Mouse (Mus musculus) hindbrain, postnatal 0 days (tissue): Measurements from ENCODE around the gene Ptpn13. TPM values are rescaled to one million over a fixed set of nuclear protein-coding genes. Genes with fewer than 3 reads are reported as not detected.

ENCODE experiments used
- ATAC-seq: fragments of 200-750 bp; cut with Nextera tagmentation; 2 replicates; pipeline ENCODE4 v1.8.0; 2017; ENCODE audit warnings: mild to moderate bottlenecking, moderate TSS enrichment, moderate library complexity
- DNase-seq: peaks from one replicate; pipeline ENCODE4 v3.0.0-alpha.2; 2015; ENCODE audit warnings: low spot score
- H3K27ac ChIP-seq: fragments of 300-500 bp; sonication (generic); 2 replicates; pipeline ENCODE4 v1.5.1; 2014; ENCODE audit warnings: mild to moderate bottlenecking
- H3K27me3 ChIP-seq: fragments of 300-500 bp; sonication (generic); 2 replicates; pipeline ENCODE4 v1.6.1; 2014; ENCODE audit warnings: low read length, mixed read lengths; ENCODE audit not compliant: insufficient read depth
- H3K36me3 ChIP-seq: fragments of 300-500 bp; sonication (generic); 2 replicates; pipeline ENCODE4 v1.6.1; 2014; ENCODE audit warnings: low read length, mixed read lengths; ENCODE audit not compliant: insufficient read depth
- H3K4me1 ChIP-seq: fragments of 300-500 bp; sonication (generic); 2 replicates; pipeline ENCODE4 v1.6.1; 2014; ENCODE audit warnings: antibody characterized with exemption, low read length, mixed read lengths; ENCODE audit not compliant: insufficient read depth
- H3K4me2 ChIP-seq: fragments of 300-500 bp; sonication (generic); 2 replicates; pipeline ENCODE4 v1.6.1; 2014; ENCODE audit warnings: low read depth, mild to moderate bottlenecking, low read length, moderate library complexity, mixed read lengths
- H3K4me3 ChIP-seq: fragments of 300-500 bp; sonication (generic); 2 replicates; pipeline ENCODE4 v1.5.1; 2014; ENCODE audit warnings: low read length
- H3K9ac ChIP-seq: fragments of 300-500 bp; sonication (generic); replicated peaks from 2 replicates; pipeline ENCODE4 v1.6.1; 2014; ENCODE audit warnings: mild to moderate bottlenecking, low read length, moderate library complexity, mixed read lengths
- H3K9me3 ChIP-seq: fragments of 300-500 bp; sonication (generic); 2 replicates; pipeline ENCODE4 v1.6.1; 2016; ENCODE audit warnings: low read length, mixed read lengths
- CTCF ChIP-seq: IDR thresholded peaks from 2 replicates; pipeline ENCODE4 v1.5.1; 2016; ENCODE audit warnings: antibody characterized with exemption, control low read depth, low read depth
- WGBS: fragments of 180-500 bp; shearing (Covaris S2); extraction: QIAGEN DNeasy Blood & Tissue Kit; methylation state at CpG from one replicate; pipeline ENCODE4 v1.1.7; 2014; 5-methylcytosine and 5-hydroxymethylcytosine counted together
- polyA plus RNA-seq: library from polyadenylated mRNA; unstranded; fragments of >200 nt; fragmentation: Nextera tagmentation; extraction: Ambion mirVana; gene quantifications from 2 replicates; pipeline ENCODE4 v1.2.1, GENCODE M21; 2015
- total RNA-seq: library from RNA; depleted of rRNA; stranded (reverse); fragments of >200 nt; gene quantifications from 2 replicates; pipeline ENCODE4 v1.2.3, GENCODE M21; 2014

The Ptpn13 gene
- total and polyA plus RNA-seq, 2 experiments from 2014 or later, result 2.8 to 12.9 TPM

- DNase-seq, result no peak
- H3K9me3 ChIP-seq, result no peaks in the 10 kb centered on the region
- H3K4me3 ChIP-seq, result no peak overlapping the region
- WGBS, result 84% methylated on average over 7 of the region's 7 CpGs
- no peak overlapping the region for H3K4me2 ChIP-seq
- 0 out of 2 replicates have a peak, but pooled peaks cover 5% of the 10 kb centered on the region for H3K4me1 ChIP-seq
- no peak for ATAC-seq
- H3K27me3 ChIP-seq, result no peaks in the 10 kb centered on the region; the same call in 1 of the 2 replicates
- no peak overlapping the region for H3K27ac ChIP-seq
- H3K9ac ChIP-seq, result no peak overlapping the region
- no peak for TF ChIP-seq CTCF
- no peaks in the 10 kb centered on the region for H3K36me3 ChIP-seq
These were observed 180.7 kb downstream of the Ptpn13 start for GRCm38 (mm10) chr5:103605707-103606106.

- Histone ChIP-seq H3K36me3 (no peaks in the 10 kb centered on the region), H3K27ac (no peak overlapping the region), H3K4me1 (no peaks in the 10 kb centered on the region), H3K9ac (no peak overlapping the region), H3K9me3 (no peaks in the 10 kb centered on the region), H3K4me3 (no peak overlapping the region), H3K27me3 (no peaks in the 10 kb centered on the region; the same call in 1 of the 2 replicates), H3K4me2 (no peak overlapping the region)
- DNase-seq (no peak), ATAC-seq (no peak)
- no peak for TF ChIP-seq CTCF
- WGBS, result 79% methylated on average over 5 of the region's 5 CpGs
These were observed 185.2 kb downstream of the Ptpn13 start for GRCm38 (mm10) chr5:103610148-103610547.

- ATAC-seq (no peak), DNase-seq (no peak)
- H3K9me3 ChIP-seq, result no peaks in the 10 kb centered on the region
- no peaks in the 10 kb centered on the region for H3K36me3 ChIP-seq
- H3K27me3 ChIP-seq, result no peaks in the 10 kb centered on the region; the same call in 1 of the 2 replicates
- TF ChIP-seq CTCF, result no peak
- H3K4me3 ChIP-seq, result no peak overlapping the region
- no peak overlapping the region for H3K9ac ChIP-seq
- no peak overlapping the region for H3K27ac ChIP-seq
- WGBS, result 92% methylated on average over 10 of the region's 10 CpGs
- no peaks in the 10 kb centered on the region for H3K4me1 ChIP-seq
- no peak overlapping the region for H3K4me2 ChIP-seq
These were observed 186.0 kb downstream of the Ptpn13 start for GRCm38 (mm10) chr5:103610856-103611472.

GRCm38 (mm10) chr5:103612316-103612715 lies 187.3 kb downstream of the Ptpn13 start:
- H3K36me3 ChIP-seq, result no peaks in the 10 kb centered on the region
- H3K27ac ChIP-seq, result no peak overlapping the region
- no peak overlapping the region for H3K4me3 ChIP-seq
- H3K27me3 ChIP-seq, result no peaks in the 10 kb centered on the region
- ATAC-seq (no peak), DNase-seq (no peak)
- TF ChIP-seq CTCF, result peak; percentile 37
- no peaks in the 10 kb centered on the region for H3K4me1 ChIP-seq
- no peaks in the 10 kb centered on the region for H3K9me3 ChIP-seq
- H3K4me2 ChIP-seq, result no peak overlapping the region
- WGBS, result 83% methylated on average over 7 of the region's 7 CpGs
- no peak overlapping the region for H3K9ac ChIP-seq

- Histone ChIP-seq H3K4me2 (no peak overlapping the region), H3K27ac (no peak overlapping the region), H3K9ac (no peak overlapping the region), H3K36me3 (no peaks in the 10 kb centered on the region), H3K9me3 (no peaks in the 10 kb centered on the region), H3K27me3 (no peaks in the 10 kb centered on the region), H3K4me1 (no peaks in the 10 kb centered on the region), H3K4me3 (no peak overlapping the region)
- no peak for ATAC-seq
- 76% methylated on average over 7 of the region's 7 CpGs for WGBS
- no peak for DNase-seq
- TF ChIP-seq CTCF, result no peak
These were observed 189.4 kb downstream of the Ptpn13 start for GRCm38 (mm10) chr5:103614356-103614755.

GRCm38 (mm10) chr5:103617191-103617590 lies 192.2 kb downstream of the Ptpn13 start:
- Histone ChIP-seq H3K27ac (no peak overlapping the region), H3K4me2 (no peak overlapping the region), H3K36me3 (no peaks in the 10 kb centered on the region), H3K9me3 (no peaks in the 10 kb centered on the region), H3K27me3 (no peaks in the 10 kb centered on the region), H3K9ac (no peak overlapping the region), H3K4me1 (no peaks in the 10 kb centered on the region), H3K4me3 (no peak overlapping the region)
- WGBS, result 63% methylated on average over 9 of the region's 9 CpGs
- ATAC-seq (no peak), DNase-seq (no peak)
- TF ChIP-seq CTCF, result no peak

- DNase-seq (no peak), ATAC-seq (no peak)
- Histone ChIP-seq H3K4me3 (no peak overlapping the region), H3K4me2 (no peak overlapping the region), H3K27me3 (no peaks in the 10 kb centered on the region), H3K36me3 (no peaks in the 10 kb centered on the region), H3K9me3 (no peaks in the 10 kb centered on the region), H3K27ac (no peak overlapping the region), H3K9ac (no peak overlapping the region), H3K4me1 (no peaks in the 10 kb centered on the region)
- 76% methylated on average over 12 of the region's 12 CpGs for WGBS
- no peak for TF ChIP-seq CTCF
These were observed 195.4 kb downstream of the Ptpn13 start for GRCm38 (mm10) chr5:103620301-103620973.
